Mouse (Mus musculus): ENCODE measurements around the gene Dera.

- TF ChIP-seq TAL1 (IDR thresholded peaks at IDR 0.05; ENCODE audit: low read length) (no peak), GATA1 (IDR thresholded peaks at IDR 0.05; ENCODE audit: low read length) (no peak)
Observed at GRCm38 (mm10) chr6:137857198-137858194, 103.2 kb downstream of the Dera start.

Measured in erythroblast, embryonic 14.5 days (primary cell).